Mouse (Mus musculus): ENCODE results near the gene Metap1.
A peak's percentile ranks its signal among the peaks of the same experiment; 100 is the strongest.

Gene Metap1

GRCm38 (mm10) chr3:138489327-138490033 lies at the start of gene Metap1:
Metap1 (minus strand) TSS chr3:138489515.
- DNase-seq (ENCODE audit: low read depth, low spot score), result peak; percentile 98

- DNase-seq (ENCODE audit: low read depth, low spot score), result no peak
Observed at GRCm38 (mm10) chr3:138536031-138536430, 46.7 kb upstream of the Metap1 start.

- no peak for DNase-seq (ENCODE audit: low read depth, low spot score)
Observed at GRCm38 (mm10) chr3:138532764-138533163, 43.4 kb upstream of the Metap1 start.

GRCm38 (mm10) chr3:138531479-138532181 lies 42.3 kb upstream of the Metap1 start:
- no peak for DNase-seq (ENCODE audit: low read depth, low spot score)

GRCm38 (mm10) chr3:138530578-138531478 lies 41.5 kb upstream of the Metap1 start:
- no peak for DNase-seq (ENCODE audit: low read depth, low spot score)

GRCm38 (mm10) chr3:138528265-138528664 lies 39.0 kb upstream of the Metap1 start:
- no peak for DNase-seq (ENCODE audit: low read depth, low spot score)

GRCm38 (mm10) chr3:138527667-138528231 lies 38.4 kb upstream of the Metap1 start:
- peak; percentile 60 for DNase-seq (ENCODE audit: low read depth, low spot score)

- peak; percentile 99 for DNase-seq (ENCODE audit: low read depth, low spot score)
Observed at GRCm38 (mm10) chr3:138526916-138527666, 37.8 kb upstream of the Metap1 start.

- peak; percentile 50 for DNase-seq (ENCODE audit: low read depth, low spot score)
Observed at GRCm38 (mm10) chr3:138526073-138526915, 37.0 kb upstream of the Metap1 start, which contains the start of gene Eif4e. Eif4e (plus strand) TSS chr3:138526179.

GRCm38 (mm10) chr3:138525494-138525893 lies 36.2 kb upstream of the Metap1 start:
- no peak for DNase-seq (ENCODE audit: low read depth, low spot score)

GRCm38 (mm10) chr3:138523956-138524355 lies 34.6 kb upstream of the Metap1 start:
- no peak for DNase-seq (ENCODE audit: low read depth, low spot score)

GRCm38 (mm10) chr3:138519218-138519617 lies 29.9 kb upstream of the Metap1 start:
- DNase-seq (ENCODE audit: low read depth, low spot score), result no peak

GRCm38 (mm10) chr3:138517881-138518280 lies 28.6 kb upstream of the Metap1 start:
- DNase-seq (ENCODE audit: low read depth, low spot score), result peak; percentile 74

GRCm38 (mm10) chr3:138515656-138516370 lies 26.5 kb upstream of the Metap1 start:
- no peak for DNase-seq (ENCODE audit: low read depth, low spot score)

- DNase-seq (ENCODE audit: low read depth, low spot score), result no peak
Observed at GRCm38 (mm10) chr3:138514749-138515148, 25.4 kb upstream of the Metap1 start.

GRCm38 (mm10) chr3:138513243-138513642 lies 23.9 kb upstream of the Metap1 start:
- DNase-seq (ENCODE audit: low read depth, low spot score), result no peak

GRCm38 (mm10) chr3:138510471-138510870 lies 21.2 kb upstream of the Metap1 start:
- DNase-seq (ENCODE audit: low read depth, low spot score), result no peak

- DNase-seq (ENCODE audit: low read depth, low spot score), result no peak
Observed at GRCm38 (mm10) chr3:138509581-138509980, 20.3 kb upstream of the Metap1 start.

- no peak for DNase-seq (ENCODE audit: low read depth, low spot score)
Observed at GRCm38 (mm10) chr3:138506749-138507148, 17.4 kb upstream of the Metap1 start.
